Mouse (Mus musculus) E14TG2a.4 (cell line): ENCODE data around the gene Fkbp11.

Source experiments
- H3K27me3 ChIP-seq: 2 replicates; pipeline ENCODE4 v1.6.1; 2014; ENCODE audit warnings: low read length, control low read depth; ENCODE audit not compliant: insufficient read depth
- H3K36me3 ChIP-seq: 2 replicates; pipeline ENCODE4 v1.6.1; 2014; ENCODE audit warnings: low read length, control low read depth; ENCODE audit not compliant: insufficient read depth
- H3K4me1 ChIP-seq: replicated peaks from 2 replicates; pipeline ENCODE4 v1.6.1; 2014; ENCODE audit warnings: low read depth, low read length, control low read depth
- H3K4me3 ChIP-seq: replicated peaks from 2 replicates; pipeline ENCODE4 v1.5.1; 2014; ENCODE audit warnings: mild to moderate bottlenecking, low read length
- H3K9me3 ChIP-seq: 2 replicates; pipeline ENCODE4 v1.6.1; 2014; ENCODE audit warnings: low read length, control low read depth
- CTCF ChIP-seq: conservative IDR thresholded peaks from 2 replicates; pipeline ENCODE4 v1.5.1; 2014; ENCODE audit warnings: low read length
- NANOG ChIP-seq: IDR thresholded peaks from 2 replicates; pipeline ENCODE4 v1.6.1; 2014; ENCODE audit warnings: borderline replicate concordance, low read length, mixed read lengths
- POU5F1 ChIP-seq: IDR thresholded peaks from 2 replicates; pipeline ENCODE4 v1.6.1; 2014; ENCODE audit warnings: low read length, borderline replicate concordance

Gene Fkbp11

DNA sequence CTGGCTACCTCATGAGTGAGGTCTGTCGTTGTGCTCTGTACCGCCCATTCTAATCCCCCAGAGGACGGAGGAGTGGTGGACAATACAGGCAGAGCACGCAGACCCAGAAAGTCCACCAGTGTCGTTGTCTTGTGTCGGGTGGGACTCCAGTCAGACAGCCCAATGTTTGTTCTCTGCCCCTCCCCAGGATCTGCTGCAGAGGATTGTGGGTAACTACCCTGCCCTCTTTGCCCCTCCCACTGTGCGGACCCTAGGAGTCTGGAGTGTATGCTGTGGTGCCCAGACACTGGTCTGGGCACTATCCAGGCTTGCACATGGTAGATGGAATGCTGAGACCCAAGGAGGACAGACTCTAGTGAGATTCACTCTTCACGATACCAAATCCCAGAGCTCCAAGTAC is 31.8 kb downstream of the Fkbp11 start:
- Histone ChIP-seq H3K27me3 (peaks cover 48% of the 10 kb centered on the region), H3K9me3 (no peaks in the 10 kb centered on the region), H3K36me3 (no peaks in the 10 kb centered on the region), H3K4me1 (peaks cover 38% of the 10 kb centered on the region), H3K4me3 (peak overlapping the region; percentile 69)
- TF ChIP-seq CTCF (no peak), NANOG (no peak), POU5F1 (no peak)

GRCm38 (mm10) chr15:98695726-98696125 is 32.3 kb downstream of the Fkbp11 start:
- no peak for TF ChIP-seq CTCF
- no peak for TF ChIP-seq NANOG
- no peak for TF ChIP-seq POU5F1
- H3K27me3 ChIP-seq = peaks cover 43% of the 10 kb centered on the region
- H3K4me3 ChIP-seq = peak overlapping the region; percentile 69
- H3K9me3 ChIP-seq = no peaks in the 10 kb centered on the region
- H3K36me3 ChIP-seq = no peaks in the 10 kb centered on the region
- peaks cover 42% of the 10 kb centered on the region for H3K4me1 ChIP-seq

GRCm38 (mm10) chr15:98692171-98692715 is 35.8 kb downstream of the Fkbp11 start:
- Histone ChIP-seq H3K36me3 (no peaks in the 10 kb centered on the region), H3K4me1 (peaks cover 47% of the 10 kb centered on the region), H3K4me3 (no peak overlapping the region), H3K27me3 (peaks cover 27% of the 10 kb centered on the region), H3K9me3 (no peaks in the 10 kb centered on the region)
- TF ChIP-seq POU5F1 = no peak
- no peak for TF ChIP-seq CTCF
- no peak for TF ChIP-seq NANOG

GRCm38 (mm10) chr15:98691486-98692147 is 36.4 kb downstream of the Fkbp11 start:
- Histone ChIP-seq H3K4me3 (no peak overlapping the region), H3K27me3 (peaks cover 27% of the 10 kb centered on the region), H3K4me1 (peaks cover 46% of the 10 kb centered on the region), H3K9me3 (no peaks in the 10 kb centered on the region), H3K36me3 (no peaks in the 10 kb centered on the region)
- TF ChIP-seq NANOG (no peak), POU5F1 (no peak), CTCF (no peak)

GRCm38 (mm10) chr15:98689682-98690081 is 38.3 kb downstream of the Fkbp11 start:
- Histone ChIP-seq H3K4me1 (peaks cover 27% of the 10 kb centered on the region), H3K27me3 (peaks cover 14% of the 10 kb centered on the region), H3K9me3 (no peaks in the 10 kb centered on the region), H3K4me3 (no peak overlapping the region), H3K36me3 (no peaks in the 10 kb centered on the region)
- TF ChIP-seq NANOG (no peak), CTCF (no peak), POU5F1 (no peak)

GRCm38 (mm10) chr15:98685926-98686325 is 42.1 kb downstream of the Fkbp11 start:
- H3K4me3 ChIP-seq = no peak overlapping the region
- TF ChIP-seq POU5F1 (no peak), CTCF (peak; percentile 61)
- H3K4me1 ChIP-seq = peaks cover 14% of the 10 kb centered on the region

DNA sequence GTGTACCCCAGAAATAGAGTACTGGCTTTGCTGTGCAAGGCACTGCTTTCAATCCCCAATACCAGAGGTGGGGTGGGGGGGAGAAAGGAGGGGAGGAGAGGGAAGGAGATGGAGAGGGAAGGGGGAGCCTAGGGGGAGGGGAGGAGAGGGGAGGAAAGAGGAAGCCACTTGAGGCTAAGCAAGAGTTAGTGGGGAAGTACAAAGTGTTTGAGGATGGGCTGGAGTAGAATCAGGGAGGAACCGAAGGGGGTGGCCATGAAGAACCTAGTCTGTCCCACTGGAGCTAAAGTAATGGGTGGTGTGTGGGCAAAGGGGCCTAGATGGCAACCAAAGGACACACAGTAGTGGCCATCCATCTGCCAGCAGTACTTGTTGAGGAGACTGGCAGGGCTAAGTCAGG is 44.3 kb downstream of the Fkbp11 start:
- no peak overlapping the region for H3K4me3 ChIP-seq
- no peaks in the 10 kb centered on the region for H3K9me3 ChIP-seq
- TF ChIP-seq CTCF = no peak
- no peak for TF ChIP-seq NANOG
- no peak for TF ChIP-seq POU5F1
- peaks cover 7% of the 10 kb centered on the region; the same call in 1 of the 2 replicates for H3K4me1 ChIP-seq
- peaks cover 26% of the 10 kb centered on the region for H3K27me3 ChIP-seq
- no peaks in the 10 kb centered on the region for H3K36me3 ChIP-seq

More at GRCm38 (mm10) chr15:98685926-98686325, 42.1 kb downstream of the Fkbp11 start:
- peaks cover 14% of the 10 kb centered on the region for H3K27me3 ChIP-seq
- H3K9me3 ChIP-seq = no peaks in the 10 kb centered on the region
- H3K36me3 ChIP-seq = no peaks in the 10 kb centered on the region

- peaks cover 30% of the 10 kb centered on the region for H3K27me3 ChIP-seq
- TF ChIP-seq POU5F1 = no peak
- TF ChIP-seq NANOG = no peak
- no peak for TF ChIP-seq CTCF
- H3K36me3 ChIP-seq = no peaks in the 10 kb centered on the region
- no peaks in the 10 kb centered on the region for H3K9me3 ChIP-seq
- H3K4me3 ChIP-seq = no peak overlapping the region
- peaks cover 3% of the 10 kb centered on the region; the same call in 1 of the 2 replicates for H3K4me1 ChIP-seq
These were observed 44.8 kb downstream of the Fkbp11 start for GRCm38 (mm10) chr15:98683177-98683576.

DNA sequence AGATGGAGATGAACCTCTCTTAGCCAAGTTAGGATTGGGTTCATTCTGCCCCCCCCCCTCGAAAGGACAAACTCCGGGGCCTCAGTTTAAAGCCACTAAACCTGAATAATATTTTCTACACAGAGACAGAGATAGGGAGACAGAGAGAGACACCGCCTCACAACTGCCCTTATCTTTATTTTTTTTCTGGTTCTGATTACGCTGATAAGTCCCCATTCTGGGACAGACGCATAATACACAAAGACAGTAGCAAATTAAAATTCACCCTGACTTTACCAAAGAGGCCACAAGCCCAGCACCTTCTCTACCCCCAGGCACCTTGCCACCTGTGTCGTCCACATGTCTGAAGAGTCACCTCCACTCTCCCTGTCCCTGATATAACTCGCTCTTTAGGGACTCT is 46.4 kb downstream of the Fkbp11 start:
- no peak overlapping the region for H3K4me3 ChIP-seq

More for the DNA sequence above, 46.4 kb downstream of the Fkbp11 start:
- Histone ChIP-seq H3K27me3 (peaks cover 41% of the 10 kb centered on the region), H3K9me3 (no peaks in the 10 kb centered on the region), H3K4me1 (peaks cover 16% of the 10 kb centered on the region), H3K36me3 (no peaks in the 10 kb centered on the region)
- TF ChIP-seq CTCF = no peak
- TF ChIP-seq POU5F1 = no peak
- TF ChIP-seq NANOG = no peak
